ENCODE assay signal across 18 mouse cellular contexts in the genomic region with DNA sequence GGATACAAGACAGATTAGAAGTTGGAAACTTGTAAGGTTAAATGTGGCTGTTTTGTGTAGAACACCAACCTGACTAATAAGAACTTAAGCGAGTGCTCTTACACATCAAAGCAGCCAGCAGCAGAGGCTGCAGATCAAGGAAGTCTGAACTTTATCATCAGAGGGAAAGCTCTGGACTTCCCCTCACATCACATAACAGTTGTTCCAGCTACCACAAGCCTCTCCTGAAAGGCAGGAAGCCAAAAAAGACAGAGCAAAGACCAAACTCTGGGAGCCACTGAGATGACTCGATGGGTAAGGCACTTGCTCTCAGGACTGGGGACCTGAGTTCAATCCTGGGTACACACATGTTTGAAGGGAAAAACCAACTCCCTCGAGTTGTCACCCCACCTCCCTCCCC.
"Had no signal": no experiment of that assay in that cellular context is flagged by ENCODE, and none has a peak within 500 bp of the region (broad histone marks: within the 10 kb centered on the region; RNA-seq: fewer than 3 reads in every experiment).

No protein-coding gene starts in this region.

- DNase-seq: kidney, adult 18-20 months; kidney, adult 9 months; kidney, postnatal 14 days; liver; lung, adult 18-20 months; lung, postnatal 10 days; lung, postnatal 36 days; midbrain, embryonic 14.5 days; thymus, adult 18-20 months; thymus, postnatal 36 days had no signal

- H3K27ac ChIP-seq: layer of hippocampus, adult 2 months; limb, embryonic 10.5 days; limb, embryonic 13.5 days; liver, embryonic 12.5 days; liver, embryonic 15.5 days; lung, embryonic 15.5 days; neural tube, embryonic 13.5 days had no signal

- H3K27me3 ChIP-seq: limb, embryonic 13.5 days; liver, embryonic 12.5 days; liver, embryonic 15.5 days; lung, embryonic 15.5 days; neural tube, embryonic 13.5 days had no signal

- H3K4me1 ChIP-seq: limb, embryonic 10.5 days; liver, embryonic 12.5 days; liver, embryonic 15.5 days; lung, embryonic 15.5 days had no signal

- H3K36me3 ChIP-seq: liver, embryonic 12.5 days; liver, embryonic 15.5 days; lung, embryonic 15.5 days; neural tube, embryonic 13.5 days had no signal

- H3K4me2 ChIP-seq: limb, embryonic 13.5 days; liver, embryonic 12.5 days; liver, embryonic 15.5 days; lung, embryonic 15.5 days; midbrain, embryonic 11.5 days; neural tube, embryonic 13.5 days had no signal

- H3K4me3 ChIP-seq: layer of hippocampus, adult 2 months; limb, embryonic 10.5 days; limb, embryonic 13.5 days; liver, embryonic 12.5 days; liver, embryonic 15.5 days; lung, embryonic 15.5 days; neural tube, embryonic 13.5 days had no signal
